Mouse (Mus musculus): ENCODE measurements around the gene Abcb9. TPM values are rescaled to one million over a fixed set of nuclear protein-coding genes. Genes with fewer than 3 reads are reported as not detected.

Gene Abcb9
- total RNA-seq, 2 experiments from 2014 or later, result 27.0 to 31.7 TPM

DNA sequence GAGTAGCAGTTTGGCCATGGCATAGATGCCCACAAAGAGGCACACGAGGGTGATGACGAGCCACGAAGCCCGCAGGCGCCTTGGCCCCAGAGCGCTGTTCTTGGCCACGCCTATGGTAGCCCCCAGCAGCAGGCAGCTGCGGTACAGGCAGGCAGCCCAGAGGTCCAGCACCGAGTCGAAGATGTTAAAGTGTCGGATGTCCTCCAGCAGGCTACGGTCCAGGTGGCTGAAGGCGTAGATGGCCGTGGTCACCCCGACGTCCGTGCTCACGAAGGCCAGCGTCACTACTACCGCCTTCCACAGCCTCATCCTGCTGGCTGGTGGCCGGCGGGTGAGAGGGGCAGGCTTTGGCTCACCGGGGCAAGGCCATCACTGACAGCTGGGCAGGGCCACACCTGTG lies 5.7 kb downstream of the Abcb9 start:
- H3K27ac ChIP-seq, result no peak overlapping the region
- no peak for DNase-seq (ENCODE audit: low spot score in 2 of 2)
- no peak for TF ChIP-seq CTCF (conservative IDR thresholded peaks at IDR 0.05)
- H3K4me3 ChIP-seq, result no peak overlapping the region

DNA sequence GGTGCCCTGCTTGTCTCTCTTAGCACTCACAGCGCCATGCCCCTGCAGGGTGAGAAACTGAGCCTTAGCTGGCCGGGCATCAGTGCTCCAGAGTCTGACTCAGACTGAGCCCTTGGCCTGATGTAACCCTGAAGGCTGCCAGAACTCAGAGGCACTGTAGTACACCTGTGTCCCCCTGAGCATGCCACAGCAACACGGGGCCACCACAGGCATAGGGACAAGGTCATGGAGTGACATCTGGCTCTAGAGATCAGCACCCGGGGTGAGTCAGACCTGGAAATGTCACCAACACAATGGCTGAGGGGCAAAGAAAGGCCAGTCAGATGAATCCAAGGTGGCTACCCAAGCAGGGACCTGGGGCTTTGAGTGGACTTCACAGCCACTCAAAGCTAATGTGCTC lies 8.7 kb downstream of the Abcb9 start:
- Histone ChIP-seq H3K4me3 (no peak overlapping the region), H3K27ac (no peak overlapping the region)
- no peak for DNase-seq (ENCODE audit: low spot score in 2 of 2)
- no peak for TF ChIP-seq CTCF (conservative IDR thresholded peaks at IDR 0.05)

DNA sequence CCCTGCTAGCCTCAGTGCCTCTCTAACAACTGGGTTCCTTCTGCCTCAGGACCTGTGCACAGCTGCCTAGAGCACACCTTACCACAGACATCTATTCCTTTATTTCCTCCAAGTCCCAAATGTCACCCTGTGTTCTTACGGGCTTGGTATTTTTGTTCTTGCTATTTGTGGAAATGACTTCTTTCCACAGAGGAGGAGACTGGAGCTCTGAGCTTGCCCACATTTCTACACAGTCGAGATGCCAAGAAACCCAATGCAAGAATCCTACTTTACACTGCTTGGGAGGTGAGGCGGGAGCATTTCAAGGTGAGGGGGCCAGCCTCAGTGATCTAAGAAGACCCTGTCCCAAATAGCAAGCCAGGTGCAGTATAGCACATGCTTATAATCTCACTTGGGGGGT lies 10.1 kb downstream of the Abcb9 start:
- no peak overlapping the region for H3K27ac ChIP-seq
- DNase-seq (ENCODE audit: low spot score in 2 of 2), result no peak
- no peak for TF ChIP-seq CTCF (conservative IDR thresholded peaks at IDR 0.05)

DNA sequence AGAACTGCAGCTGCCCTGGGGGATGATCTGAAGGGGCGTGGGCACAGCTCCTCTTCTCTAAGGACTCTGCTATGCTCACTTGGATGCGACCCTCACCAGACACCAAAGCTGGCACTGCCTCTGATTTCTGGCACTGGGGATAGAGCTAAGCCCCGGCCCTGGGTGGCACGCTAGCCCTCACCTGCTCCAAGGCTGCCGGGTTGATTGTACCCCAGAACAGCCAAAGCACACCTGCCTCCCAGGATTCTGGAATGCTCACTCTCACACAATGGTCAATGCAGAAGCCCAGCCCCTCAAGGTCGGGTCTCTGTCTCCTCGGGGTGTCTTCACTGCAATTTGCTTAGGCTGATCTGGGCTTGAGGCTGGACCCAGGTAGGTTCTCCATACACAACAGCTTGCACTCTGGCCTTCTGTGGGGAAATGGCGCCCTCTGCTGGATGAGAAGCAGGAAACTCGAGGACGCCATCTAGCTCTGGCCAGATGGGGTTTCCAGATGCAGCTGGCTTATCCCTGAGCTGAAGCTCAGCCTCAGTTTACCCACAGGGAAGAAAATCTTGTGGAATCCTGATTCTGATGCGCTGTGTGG lies 10.9 kb downstream of the Abcb9 start:
- Histone ChIP-seq H3K27ac (no peak overlapping the region), H3K4me3 (no peak overlapping the region)
- TF ChIP-seq CTCF (conservative IDR thresholded peaks at IDR 0.05), result peak; percentile 95
- peak; percentile 78 to 90 for DNase-seq (ENCODE audit: low spot score in 2 of 2)

More for the DNA sequence above, 10.1 kb downstream of the Abcb9 start:
- no peak overlapping the region for H3K4me3 ChIP-seq

DNA sequence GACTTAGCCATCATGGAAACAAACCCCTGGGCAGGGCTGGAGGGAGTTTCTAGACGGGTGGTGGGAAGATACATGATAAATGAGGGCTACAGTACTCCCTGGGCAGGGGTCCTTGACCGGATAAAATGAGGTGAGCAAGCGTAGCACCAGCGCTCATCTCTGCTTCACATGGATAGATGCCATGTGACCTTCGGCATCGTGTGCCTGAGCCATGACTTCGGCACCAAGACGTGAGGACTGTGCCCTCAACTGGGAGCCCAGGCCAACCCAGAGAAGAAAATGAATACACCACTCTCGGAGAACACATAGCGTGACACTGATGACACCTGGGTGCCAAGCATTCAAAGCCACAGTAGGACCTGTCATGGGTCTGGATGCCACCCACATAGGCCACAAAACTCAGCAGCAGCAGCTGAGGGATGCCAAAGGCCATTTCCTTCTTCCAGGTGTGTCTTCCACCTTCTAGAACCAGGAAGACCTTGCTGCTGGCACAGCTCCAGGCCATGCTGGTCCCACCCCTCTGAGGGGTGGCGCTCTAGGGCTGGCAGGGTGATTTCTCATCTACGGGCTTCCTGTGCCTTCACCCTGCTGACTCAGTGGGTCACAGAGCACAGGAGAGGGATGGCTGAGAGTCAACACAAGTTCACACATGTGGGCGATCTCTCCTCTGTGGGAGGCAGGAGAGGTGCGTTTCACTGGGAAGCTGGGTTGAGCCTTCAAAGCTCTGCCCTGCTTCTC lies 11.6 kb downstream of the Abcb9 start:
- no peak for DNase-seq (ENCODE audit: low spot score in 2 of 2)
- H3K4me3 ChIP-seq, result no peak overlapping the region
- no peak for TF ChIP-seq CTCF (conservative IDR thresholded peaks at IDR 0.05)
- H3K27ac ChIP-seq, result no peak overlapping the region

- no peak for TF ChIP-seq CTCF (conservative IDR thresholded peaks at IDR 0.05)
- no peak overlapping the region for H3K4me3 ChIP-seq
- no peak overlapping the region for H3K27ac ChIP-seq
- no peak for DNase-seq (ENCODE audit: low spot score in 2 of 2)
Measured at GRCm38 (mm10) chr5:124082941-124083688, 12.5 kb downstream of the Abcb9 start.

DNA sequence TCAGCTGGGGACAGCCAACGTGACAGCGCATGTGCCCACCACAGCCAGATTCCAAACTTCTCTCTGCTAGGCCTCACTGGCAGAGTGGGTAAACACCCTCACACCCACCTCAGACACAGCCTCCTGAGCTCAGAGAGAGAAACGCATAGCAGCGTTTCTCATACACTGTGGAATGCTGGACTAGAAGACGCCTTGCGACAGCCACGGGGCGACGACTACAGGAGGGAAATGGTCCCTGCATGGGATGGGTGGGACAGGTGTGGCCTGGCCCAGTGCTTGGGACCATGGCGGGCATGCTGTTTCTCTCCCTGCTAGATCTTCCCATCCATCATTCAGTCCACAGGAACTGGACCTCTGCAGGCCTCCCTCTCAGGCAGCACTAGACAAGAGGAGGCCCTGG lies 13.2 kb downstream of the Abcb9 start:
- Histone ChIP-seq H3K4me3 (no peak overlapping the region), H3K27ac (no peak overlapping the region)
- DNase-seq (ENCODE audit: low spot score in 2 of 2), result no peak
- TF ChIP-seq CTCF (conservative IDR thresholded peaks at IDR 0.05), result no peak

GRCm38 (mm10) chr5:124079880-124080279 lies 15.7 kb downstream of the Abcb9 start:
- no peak for DNase-seq (ENCODE audit: low spot score in 2 of 2)
- H3K27ac ChIP-seq, result no peak overlapping the region
- TF ChIP-seq CTCF (conservative IDR thresholded peaks at IDR 0.05), result no peak
- H3K4me3 ChIP-seq, result no peak overlapping the region

- peak; percentile 72 to 89 for DNase-seq (ENCODE audit: low spot score in 2 of 2)
- Histone ChIP-seq H3K27ac (peak overlapping the region; percentile 81), H3K4me3 (peak overlapping the region; percentile 37)
- TF ChIP-seq CTCF (conservative IDR thresholded peaks at IDR 0.05), result 0 out of 2 replicates have a peak, but pooled peaks have one; percentile 12
Measured at GRCm38 (mm10) chr5:124078794-124079416, 16.7 kb downstream of the Abcb9 start.

DNA sequence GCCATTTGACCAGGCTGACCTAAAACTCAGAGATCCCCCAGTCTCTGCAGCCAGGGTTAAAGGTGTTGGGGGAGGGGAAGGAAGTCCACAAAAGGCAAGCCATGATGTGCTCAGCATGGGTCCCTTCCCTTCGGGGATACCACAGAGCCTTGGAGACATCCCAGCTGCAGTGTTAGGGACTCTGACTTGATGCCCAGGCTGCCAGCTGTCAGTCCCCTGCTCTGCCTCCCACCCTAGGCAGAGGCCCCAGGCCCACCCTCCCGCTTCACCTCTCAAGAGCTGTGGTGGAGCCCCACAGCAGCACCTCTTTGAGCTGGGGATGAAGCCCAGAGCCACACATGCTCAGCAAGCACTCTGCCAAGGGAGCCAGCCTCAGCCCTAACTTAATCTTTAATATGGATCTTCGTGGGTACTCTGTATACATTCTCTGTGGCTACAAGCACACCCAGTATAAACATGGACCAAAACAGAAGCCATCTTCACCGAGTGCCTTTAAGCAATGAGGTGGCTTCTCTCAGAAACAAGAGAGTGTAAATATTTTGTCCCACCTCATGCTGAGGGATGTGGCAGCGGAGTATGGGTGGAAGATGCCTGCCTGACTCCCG lies 17.6 kb downstream of the Abcb9 start:
- TF ChIP-seq CTCF (conservative IDR thresholded peaks at IDR 0.05), result no peak
- DNase-seq (ENCODE audit: low spot score in 2 of 2), result no peak
- H3K4me3 ChIP-seq, result peak overlapping the region; percentile 37
- peak overlapping the region; percentile 81 for H3K27ac ChIP-seq

DNA sequence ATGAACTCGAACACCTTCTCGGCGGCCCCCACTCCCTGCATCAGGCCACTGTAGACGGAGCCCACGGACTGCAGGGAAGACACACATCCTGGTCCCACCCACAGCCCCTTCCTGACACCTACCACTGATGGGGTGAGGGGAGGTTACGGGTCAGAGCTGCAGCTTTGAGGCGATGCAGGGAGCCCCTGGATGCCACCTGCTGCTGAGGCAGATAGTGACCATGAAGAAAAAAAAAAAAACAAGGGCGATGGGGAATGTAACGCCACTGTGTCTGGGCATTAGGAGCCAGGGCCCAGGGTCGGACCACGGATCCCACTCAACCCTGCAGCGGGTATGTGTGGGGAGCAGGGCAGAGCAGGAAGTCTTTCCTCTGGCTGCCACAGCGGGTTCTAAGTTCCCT lies 18.4 kb downstream of the Abcb9 start:
- DNase-seq (ENCODE audit: low spot score in 2 of 2), result no peak
- Histone ChIP-seq H3K4me3 (no peak overlapping the region; the same call in 1 of the 2 replicates), H3K27ac (no peak overlapping the region)
- TF ChIP-seq CTCF (conservative IDR thresholded peaks at IDR 0.05), result no peak

DNA sequence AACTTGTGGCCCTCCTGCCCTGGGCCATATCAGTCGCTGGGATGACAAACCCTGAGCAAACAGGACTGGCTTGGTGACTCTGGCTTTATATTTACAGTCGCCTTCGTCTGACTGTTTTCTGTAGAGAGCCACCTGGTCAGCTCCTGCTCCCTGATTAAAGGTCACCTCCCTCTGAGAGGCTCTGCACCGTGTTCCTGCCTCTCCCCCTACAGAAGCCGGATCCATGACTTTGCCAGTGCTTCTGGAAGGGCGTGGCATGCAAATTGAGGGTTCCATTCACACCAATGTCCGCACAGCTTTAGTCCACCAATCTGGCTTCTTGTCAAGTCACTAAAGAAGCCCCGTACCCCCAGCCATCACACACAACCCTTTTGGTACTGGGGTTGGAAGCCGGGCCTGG lies 19.0 kb downstream of the Abcb9 start:
- Histone ChIP-seq H3K27ac (no peak overlapping the region), H3K4me3 (no peak overlapping the region)
- DNase-seq (ENCODE audit: low spot score in 2 of 2), result no peak
- no peak for TF ChIP-seq CTCF (conservative IDR thresholded peaks at IDR 0.05)

DNA sequence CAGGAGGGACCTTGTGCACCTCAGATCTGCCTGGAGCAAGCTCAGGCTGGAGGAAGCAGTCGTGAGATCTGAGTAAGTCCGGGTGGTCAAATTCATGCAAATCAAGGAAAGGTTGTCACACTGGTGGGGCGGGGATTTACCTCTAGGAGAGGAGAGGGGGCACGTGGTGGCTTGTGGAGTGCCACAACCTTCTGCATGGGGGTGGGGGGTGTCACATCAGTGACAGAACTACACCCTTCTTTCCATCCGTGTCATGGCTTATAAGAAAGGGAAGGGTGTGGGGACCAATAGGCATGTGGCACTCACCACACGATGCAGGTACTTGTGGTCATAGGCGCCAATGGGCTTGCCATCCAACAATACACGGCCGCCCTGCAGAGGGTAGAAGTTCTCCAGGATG lies 19.9 kb downstream of the Abcb9 start:
- TF ChIP-seq CTCF (conservative IDR thresholded peaks at IDR 0.05), result no peak
- H3K27ac ChIP-seq, result no peak overlapping the region
- H3K4me3 ChIP-seq, result no peak overlapping the region
- DNase-seq (ENCODE audit: low spot score in 2 of 2), result no peak

All from layer of hippocampus, adult 2 months (tissue).